Mouse (Mus musculus) retina, postnatal 7 days (tissue): ENCODE results near the gene Lamc3.
"Not testable (repeated sequence)": the region's sequence is repeated elsewhere in the genome, so short reads cannot be mapped to it uniquely, and the experiment has no call there.

ENCODE experiments used
- DNase-seq: peaks from one replicate; pipeline ENCODE4 v3.0.0-alpha.2; 2012; ENCODE audit warnings: low read depth, low spot score

Lamc3 gene

GRCm38 (mm10) chr2:31876446-31876845 is 10.6 kb upstream of the Lamc3 start:
- DNase-seq, result no peak

- DNase-seq, result no peak
Measured at GRCm38 (mm10) chr2:31878610-31879009, 8.5 kb upstream of the Lamc3 start.

DNA sequence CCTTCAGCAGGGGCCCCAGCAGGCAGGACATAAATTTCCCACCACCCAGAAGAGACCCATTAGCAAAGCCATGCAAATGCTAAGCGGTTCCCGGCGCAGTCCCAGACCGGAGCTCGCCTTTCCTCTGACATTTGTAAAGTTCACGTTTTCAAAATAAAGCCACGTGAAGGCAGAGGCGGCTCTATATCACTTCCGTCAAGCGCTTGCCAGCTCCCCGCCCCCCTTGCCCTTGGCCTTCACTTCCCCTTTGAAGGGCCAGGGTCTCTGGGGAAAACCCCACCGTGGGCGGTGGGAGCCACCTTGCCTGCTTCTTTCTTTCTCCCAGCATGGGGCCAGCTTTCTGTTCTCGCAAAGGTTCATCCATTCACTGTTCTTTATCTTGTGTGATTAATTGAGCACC is 6.2 kb upstream of the Lamc3 start:
- no peak for DNase-seq

DNA sequence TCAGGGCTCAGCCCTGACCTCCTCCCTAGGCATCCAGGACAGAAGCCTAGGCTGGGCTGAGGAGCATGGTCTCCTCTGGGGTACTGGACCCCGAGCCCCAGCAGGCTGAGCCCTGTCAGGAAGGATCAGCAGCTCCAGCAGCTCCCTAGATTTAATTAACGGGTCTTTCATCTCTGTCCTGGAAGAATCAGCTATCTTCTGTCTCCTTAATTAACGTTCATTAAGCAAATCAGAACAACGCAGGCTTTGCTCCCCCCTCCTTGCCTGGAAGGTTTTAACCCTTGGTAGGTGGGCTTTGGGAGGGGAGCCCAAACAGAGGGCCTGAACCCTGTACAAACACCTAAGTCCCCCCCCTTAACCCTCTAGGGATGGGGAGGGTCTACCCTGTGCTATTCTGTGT is 4.0 kb upstream of the Lamc3 start:
- no peak for DNase-seq

DNA sequence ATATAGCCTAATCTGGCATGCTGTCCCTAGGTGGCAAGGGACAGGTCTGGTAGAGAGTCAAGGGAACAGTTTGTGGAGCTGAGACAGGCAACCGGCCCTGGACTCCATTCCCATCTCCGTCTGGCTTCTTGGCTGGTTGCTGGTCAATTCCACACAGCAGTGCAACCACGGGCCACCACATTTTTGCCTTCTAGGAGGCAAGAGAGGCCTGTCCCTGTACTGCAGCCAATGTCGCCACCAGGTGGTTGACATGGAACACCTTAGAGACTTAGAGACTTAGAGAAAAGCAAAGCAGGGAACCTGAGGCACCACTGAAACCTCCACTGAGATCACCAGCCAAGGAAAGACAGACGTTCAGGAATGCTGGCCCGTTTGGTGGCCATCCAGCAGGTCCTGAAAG is 2.3 kb upstream of the Lamc3 start:
- no peak for DNase-seq

DNA sequence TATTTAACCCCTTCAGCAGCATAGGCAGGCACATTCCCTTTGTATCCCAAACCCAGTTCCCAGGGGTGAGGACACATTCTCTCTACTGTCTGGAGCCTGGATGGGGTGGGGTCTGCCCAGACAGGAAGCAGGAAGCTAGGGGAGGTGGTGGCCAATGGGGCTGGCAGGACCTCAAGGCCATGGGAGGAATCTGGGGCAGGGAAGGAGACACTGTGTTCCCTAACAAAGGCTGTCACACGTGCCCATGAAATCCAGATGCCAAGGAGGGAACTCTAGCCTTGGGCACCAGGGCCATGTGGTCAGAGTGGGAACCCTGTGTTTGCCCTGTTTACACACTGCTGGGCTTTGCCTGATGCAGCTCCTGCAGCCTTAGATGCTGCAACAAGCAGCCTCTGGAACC is 1.8 kb downstream of the Lamc3 start:
- DNase-seq, result no peak

- DNase-seq, result no peak
Measured at GRCm38 (mm10) chr2:31891219-31891618, 4.1 kb downstream of the Lamc3 start.

- DNase-seq, result no peak
Measured at GRCm38 (mm10) chr2:31893110-31893669, 6.1 kb downstream of the Lamc3 start.

DNA sequence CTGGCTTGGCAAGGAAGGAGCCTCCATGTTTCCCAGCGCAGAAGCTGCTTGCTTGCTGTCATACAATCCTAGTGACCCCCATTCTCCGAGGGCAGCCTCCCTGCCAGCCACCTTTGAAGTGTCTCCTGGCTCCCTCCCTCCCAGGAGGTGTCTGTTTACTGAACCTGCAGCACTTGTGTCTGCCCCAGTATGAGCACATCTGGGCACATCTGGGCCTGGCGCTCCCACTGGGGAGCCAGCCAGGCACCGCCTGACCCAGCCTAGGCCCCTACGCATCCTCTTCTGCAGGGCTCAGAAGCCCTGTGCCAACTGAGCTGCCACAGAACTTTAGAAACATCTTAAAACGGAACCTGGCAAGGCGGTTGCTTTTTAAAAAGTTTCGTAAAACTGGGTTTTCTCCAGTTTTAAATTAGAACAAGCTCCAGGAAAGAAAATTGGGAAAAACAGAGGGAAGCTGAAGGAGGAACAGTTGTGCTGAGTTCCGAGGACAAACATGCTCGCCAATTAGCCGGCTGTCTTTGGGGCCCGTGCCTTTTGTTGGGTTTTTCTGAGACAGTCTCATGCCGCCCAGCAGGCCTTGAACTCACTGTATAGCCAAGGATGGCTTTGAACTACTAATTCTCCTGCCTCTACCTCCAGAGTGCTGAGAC is 7.3 kb downstream of the Lamc3 start:
- no peak for DNase-seq

DNA sequence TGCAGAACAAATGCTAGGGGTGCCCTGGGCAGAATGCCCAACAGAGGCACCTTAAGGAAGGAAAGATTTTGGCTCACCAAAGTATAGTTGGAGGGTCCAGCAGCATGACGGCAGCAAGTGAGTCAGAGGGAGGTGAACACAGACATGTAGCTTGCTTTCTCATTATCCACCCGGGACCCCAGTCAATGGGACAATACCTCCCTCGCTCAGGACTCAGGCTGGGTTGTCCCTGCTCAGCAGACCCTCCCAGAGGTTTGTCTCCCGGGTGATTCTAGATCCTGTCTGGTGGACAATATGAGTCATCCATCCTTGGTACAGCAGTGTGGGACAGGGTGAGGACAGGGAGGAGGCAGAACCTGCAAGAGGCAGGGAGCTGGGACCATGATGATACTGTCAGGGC is 13.8 kb downstream of the Lamc3 start:
- DNase-seq, result no peak

DNA sequence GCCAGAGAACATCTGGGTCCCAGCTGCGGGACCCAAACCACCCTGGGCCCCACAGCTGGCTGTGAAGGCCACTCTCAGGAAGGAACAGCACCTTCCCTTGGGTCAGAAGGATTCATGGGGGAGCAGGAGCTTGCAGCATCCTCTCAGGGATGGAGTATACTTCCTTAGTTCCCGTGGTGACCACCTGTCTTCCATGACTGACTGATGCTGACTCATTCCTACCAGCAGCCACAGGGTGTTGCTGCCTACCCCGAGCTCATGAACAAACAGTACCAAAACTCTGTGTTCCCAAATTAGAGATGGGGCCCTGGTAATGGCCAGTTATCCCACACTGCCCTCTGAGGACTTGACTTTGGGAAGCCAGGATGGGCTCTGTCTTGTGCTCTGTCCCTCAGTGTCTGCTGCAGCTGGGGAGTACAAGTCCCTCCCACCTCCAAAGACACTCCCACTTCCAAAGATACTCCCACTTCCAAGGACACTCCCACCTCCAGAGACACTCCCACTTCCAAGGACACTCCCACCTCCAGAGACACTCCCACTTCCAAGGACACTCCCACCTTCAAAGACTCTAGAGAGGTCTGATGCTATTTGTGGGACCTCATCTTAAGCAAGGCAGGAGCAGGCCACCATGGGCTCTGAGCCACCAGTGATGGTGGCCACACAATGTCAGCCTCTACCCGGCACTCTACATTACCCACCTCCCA is 14.7 kb downstream of the Lamc3 start:
- DNase-seq, result no peak

- DNase-seq, result no peak
Measured at GRCm38 (mm10) chr2:31904089-31904488, 17.0 kb downstream of the Lamc3 start.

DNA sequence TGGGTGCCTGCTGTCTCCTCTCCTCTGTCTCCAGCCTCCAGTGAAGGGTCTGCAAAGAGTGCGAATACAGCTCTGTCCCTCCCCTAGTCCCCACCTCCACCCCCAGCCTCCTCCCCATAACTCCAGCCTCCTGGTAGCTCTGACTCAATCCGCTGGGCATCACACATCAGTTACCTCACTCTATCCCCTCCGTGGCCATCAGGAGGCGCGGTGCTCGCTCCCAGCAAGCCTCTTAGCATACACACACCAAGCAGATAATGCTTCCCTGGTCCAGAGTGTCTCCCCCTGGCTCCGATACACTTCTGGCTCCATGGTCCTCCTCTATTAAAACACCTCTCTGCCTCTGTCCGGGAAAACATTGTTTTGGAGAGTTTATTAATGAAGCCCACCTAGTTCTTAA is 17.5 kb downstream of the Lamc3 start:
- DNase-seq, result no peak

- DNase-seq, result no peak
Measured at GRCm38 (mm10) chr2:31905682-31906081, 18.6 kb downstream of the Lamc3 start.

- no peak for DNase-seq
Measured at GRCm38 (mm10) chr2:31906407-31906806, 19.3 kb downstream of the Lamc3 start.

GRCm38 (mm10) chr2:31912575-31912974 is 25.5 kb downstream of the Lamc3 start:
- DNase-seq, result peak; percentile 16

DNA sequence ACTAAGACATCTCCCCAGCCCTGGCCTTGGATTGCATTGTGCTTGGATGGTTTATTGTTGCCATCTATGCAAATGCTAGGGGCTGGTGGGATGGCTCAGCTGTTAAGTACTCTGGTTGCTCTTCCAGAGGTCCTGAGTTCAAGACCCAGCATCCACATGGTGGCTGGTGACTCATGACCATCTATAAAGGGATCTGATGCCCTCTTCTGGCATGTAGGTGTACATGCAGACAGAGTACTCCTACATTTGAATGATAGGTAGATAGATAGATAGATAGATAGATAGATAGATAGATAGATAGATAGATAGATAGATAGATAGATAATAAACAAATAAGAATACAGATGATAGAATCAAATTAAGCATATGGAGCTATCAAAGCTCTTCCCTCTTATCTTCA is 27.1 kb downstream of the Lamc3 start:
- not testable (repeated sequence) for DNase-seq

DNA sequence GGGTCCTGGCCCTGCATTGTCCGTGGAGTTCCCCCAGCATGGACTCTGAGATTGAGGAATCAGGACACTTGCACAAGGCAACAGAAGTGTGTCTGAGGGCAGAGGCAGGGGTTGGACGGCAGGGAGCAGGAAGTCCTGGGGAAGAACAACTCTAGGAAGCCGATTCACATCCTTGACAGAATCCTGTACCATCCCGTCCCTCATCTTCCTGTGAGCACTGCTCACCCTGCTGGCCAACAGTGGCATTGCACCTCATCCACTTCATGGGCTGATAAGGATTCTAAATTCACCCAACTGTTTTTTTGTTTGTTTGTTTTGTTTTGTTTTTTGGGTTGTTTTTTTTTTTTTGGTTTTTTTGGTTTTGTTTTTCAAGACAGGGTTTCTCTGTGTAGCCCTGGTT is 28.0 kb downstream of the Lamc3 start:
- peak; percentile 69 for DNase-seq

DNA sequence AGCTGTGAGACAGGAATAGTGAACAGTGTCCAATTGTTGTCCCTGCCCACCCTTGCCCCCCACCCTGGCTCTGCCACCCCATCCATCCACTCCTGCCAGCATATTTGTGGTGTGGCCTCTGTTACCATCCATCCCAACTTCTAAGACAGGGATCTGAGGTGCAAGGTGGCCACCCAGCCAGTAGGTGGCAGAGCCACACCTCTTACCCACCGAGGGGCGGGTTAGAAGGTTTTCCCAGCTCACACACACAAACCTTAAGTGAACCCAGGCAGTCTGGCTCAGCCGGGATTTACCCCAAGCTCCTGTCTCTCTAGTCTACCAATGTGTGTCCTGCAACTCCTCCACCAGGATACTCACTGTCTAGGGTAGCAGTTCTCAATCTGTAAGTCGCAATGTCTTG is 30.5 kb downstream of the Lamc3 start:
- DNase-seq, result peak; percentile 9

DNA sequence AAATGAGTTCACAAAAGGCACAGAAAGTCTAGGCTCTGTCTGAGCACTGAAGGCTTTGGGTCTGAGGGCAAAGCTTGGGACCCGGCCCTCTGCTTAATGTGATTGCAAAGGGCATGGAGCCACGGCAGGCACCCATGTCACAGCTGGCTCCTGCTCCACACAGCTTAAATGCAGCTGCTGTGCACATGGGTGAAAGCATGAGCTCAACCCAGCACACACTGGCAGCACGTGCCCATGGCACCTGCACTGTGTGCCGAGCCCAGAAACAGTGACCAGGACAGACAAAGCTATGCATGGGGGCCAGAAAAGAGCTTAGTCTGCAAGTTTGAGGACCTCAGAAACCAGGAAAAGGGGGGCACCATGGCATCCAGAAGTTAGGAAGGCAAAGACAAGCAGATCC is 36.6 kb downstream of the Lamc3 start:
- no peak for DNase-seq

DNA sequence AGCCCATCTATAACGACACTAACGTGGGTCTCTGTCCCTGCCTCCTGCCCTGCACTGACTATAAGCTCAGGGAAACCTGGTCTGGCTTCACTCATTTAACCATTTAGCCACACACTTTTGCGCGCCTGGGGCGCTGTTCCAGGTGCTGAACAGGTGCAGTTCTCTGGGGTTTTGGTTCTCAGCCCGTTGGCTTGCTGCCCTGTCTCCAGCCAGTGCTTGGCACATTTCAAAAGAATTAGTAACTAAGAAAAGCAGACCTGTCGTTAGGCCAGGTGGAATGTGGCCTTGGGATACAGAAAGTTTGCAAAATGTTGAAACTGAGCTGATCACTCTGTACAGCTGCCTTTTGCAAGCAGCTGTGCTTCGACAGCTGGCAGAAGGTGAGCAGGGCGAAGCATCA is 37.7 kb downstream of the Lamc3 start:
- DNase-seq, result no peak

DNA sequence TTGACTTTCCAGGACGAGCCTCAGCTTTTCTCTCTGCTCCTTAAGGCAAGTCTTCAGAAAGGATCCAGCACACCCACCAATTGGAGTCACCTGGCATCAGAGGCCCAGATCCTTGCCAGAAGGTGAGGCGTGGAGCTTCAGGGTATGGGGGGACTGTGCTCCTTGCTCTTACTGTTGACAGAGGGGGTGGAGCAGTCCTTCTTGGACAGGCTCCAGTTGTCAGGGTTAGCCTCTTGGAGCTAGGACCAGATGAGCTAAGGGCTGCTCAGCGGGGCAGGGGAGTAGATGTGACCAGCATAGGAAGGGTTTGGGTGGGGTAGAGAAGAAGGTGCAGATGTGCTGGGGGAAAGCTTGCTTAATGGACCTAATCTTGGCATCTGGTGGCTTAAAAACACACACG is 38.8 kb downstream of the Lamc3 start:
- no peak for DNase-seq

GRCm38 (mm10) chr2:31929664-31930063 is 42.6 kb downstream of the Lamc3 start:
- DNase-seq, result no peak
